Mouse (Mus musculus): Measurements from ENCODE around the gene Prr5.

The Prr5 gene

DNA sequence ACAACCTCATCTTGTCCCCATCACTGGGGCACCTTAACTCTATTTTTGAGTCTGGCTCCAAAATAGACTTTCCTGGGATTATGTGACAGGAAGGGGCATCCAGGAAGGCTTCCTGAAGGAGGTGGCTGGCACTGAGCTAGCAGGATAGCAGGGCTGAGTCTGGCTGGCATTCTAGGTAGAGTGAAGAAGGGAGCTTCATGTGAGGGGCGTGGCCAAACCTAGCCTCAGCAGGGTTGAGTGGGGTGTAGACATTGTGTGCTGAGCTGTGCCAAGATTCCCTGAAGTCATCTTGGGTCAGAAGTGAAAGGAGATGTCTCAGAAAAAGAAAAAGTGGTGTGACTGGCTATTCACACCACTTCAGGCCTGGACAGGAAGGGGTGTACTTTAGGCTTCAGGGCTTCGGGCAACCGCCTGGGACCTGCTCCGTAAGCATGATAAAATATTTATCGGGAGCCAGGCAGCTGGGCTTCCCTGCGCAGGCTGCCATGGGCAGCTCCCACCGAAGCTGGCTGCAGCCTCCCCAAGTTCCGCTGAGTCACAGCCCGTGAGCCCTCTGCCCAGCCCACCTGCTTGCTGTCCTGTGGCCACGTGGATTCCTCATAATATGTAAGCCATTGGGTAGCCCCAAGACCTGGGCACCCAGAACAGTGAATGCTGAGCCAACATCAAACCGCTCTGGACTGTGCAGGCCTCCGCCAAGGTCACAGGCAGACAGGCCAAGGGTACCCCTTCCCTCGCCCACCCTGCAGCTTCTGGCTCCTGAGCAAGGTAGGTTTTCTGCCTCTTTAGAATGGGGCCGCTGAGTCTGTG is at the start of gene Prr5:
Gene Prr5, plus strand, starts transcription at position 683 of the 810 bp plus-strand sequence.
- DNase-seq (ENCODE audit: low spot score): no peak

GRCm38 (mm10) chr15:84620028-84620427 is 49.4 kb upstream of the Prr5 start:
- no peak for DNase-seq (ENCODE audit: low spot score)

DNA sequence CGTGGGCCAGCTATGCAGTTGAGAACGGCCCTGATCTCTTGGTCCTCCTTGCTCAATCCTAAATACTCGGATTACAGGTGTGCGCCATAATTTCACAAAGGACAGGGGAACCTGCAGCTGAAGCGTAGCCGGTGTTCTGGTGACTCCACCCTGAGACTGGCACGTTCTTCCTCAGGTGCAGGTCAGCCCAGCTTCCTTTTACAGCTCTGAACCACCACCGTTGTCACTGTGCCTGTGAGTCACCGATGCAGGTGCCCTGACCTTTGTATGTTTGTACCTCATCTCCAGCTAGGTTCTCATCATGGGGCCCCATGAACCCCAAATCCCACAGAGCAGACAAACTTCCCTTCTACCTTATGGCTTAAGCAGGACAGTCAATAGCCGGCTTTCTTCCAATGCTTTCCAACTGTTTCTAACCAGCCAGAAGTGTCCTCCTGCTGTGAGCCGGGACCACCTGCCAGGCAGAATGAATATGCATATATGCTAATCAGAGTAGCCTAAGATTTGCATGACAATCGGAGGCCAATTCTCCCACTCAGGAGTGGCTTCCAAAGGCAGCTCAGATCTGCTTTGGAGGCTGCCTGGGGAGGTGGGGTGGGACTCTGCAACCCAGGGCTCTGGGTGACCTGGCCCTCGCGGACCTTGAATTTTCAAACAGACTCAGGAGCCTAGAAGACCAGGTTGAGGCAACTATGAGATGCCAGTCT is 47.5 kb upstream of the Prr5 start:
- no peak for DNase-seq (ENCODE audit: low spot score)

DNA sequence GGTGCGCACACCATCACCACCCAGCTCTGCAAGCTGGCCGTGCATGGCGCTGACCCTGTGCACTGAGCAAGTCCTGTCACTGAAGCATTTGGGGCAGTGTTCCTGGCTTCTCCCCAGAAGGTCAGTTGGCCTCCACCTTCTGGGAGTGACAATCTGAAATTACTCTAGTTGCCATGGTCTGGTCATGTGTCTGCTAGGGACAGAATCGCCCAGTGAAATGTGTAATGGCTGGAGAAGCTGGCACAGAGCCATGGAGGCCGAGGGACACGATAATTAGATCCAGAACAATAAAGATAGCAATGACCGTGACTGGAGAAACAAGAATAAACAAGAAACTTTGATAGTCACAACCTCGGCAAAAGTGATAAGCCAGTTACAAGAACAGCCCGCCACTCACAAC is 44.5 kb upstream of the Prr5 start:
- DNase-seq (ENCODE audit: low spot score): peak; percentile 77

DNA sequence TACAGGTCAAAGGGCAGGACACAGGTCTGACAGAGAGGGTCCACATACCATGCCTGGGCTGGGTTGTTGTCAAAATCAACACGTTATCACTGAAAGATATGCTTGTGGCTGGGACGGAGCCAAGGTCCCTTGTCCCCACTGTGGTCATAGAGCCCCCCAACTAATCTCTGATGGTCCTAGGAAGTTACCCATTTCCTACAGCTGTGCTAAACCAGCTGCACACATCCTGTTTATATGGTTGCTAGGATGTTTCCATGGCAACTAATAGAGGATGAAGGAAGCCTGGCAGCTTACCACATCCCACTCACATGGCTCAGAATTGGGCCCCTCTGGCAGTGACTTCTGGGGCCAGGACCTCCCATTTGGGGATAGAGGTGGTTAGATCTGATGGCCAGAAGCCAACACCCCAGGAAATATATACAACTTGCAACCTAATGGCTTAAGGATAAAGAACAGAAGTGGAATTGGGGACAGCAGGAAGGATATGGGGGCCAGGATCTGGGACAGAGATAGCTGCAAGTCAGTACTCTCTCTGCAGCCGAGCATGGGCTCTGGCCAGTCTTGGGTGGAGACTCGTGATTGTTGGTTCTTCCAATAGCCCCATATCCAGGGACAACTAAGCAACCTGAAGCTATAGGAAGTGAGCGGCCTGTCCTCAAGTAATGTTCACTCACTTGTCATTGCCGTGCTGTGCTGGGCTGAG is 43.6 kb upstream of the Prr5 start:
- DNase-seq (ENCODE audit: low spot score): no peak

- no peak for DNase-seq (ENCODE audit: low spot score)
Measured at GRCm38 (mm10) chr15:84627308-84627707, 42.1 kb upstream of the Prr5 start.

DNA sequence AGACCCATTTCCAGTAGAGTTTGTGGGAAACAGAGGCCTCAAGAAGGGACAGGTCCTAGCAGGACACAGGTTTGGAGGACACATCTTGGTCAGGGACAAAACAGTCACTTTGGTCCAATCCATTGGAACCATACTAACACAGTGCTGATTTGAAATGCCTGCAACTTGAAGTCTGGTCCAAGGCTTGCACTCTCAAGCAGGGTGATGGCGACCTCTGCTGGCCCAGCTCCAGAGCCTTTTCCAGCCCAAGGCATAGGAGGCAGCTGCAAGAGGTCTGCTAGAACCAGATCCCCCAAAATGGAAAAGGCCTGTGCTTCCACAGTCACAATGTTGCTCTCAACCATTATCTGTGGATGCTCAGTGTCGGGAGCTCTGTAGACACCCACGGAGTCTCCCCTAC is 39.7 kb upstream of the Prr5 start:
- DNase-seq (ENCODE audit: low spot score): no peak

DNA sequence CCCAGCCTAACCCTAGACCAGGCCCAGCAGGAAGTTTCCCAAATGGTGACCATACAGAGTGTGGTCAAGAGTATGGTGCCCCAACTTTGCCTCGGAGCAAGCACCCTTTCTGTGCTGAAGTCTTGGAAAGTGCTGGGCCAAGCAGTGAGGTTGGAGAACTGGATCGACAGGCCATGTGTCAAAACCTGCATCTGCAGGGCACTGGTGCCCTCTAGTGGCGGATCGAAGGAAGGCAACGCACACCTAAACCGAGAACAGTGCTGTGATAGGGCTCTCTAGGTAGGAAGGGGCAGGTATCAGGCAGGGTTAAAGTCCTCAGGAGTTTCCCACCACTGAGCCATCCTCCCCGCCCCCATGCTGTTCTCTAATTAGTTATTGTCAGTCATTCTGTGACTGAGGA is 37.9 kb upstream of the Prr5 start:
- DNase-seq (ENCODE audit: low spot score): peak; percentile 40

DNA sequence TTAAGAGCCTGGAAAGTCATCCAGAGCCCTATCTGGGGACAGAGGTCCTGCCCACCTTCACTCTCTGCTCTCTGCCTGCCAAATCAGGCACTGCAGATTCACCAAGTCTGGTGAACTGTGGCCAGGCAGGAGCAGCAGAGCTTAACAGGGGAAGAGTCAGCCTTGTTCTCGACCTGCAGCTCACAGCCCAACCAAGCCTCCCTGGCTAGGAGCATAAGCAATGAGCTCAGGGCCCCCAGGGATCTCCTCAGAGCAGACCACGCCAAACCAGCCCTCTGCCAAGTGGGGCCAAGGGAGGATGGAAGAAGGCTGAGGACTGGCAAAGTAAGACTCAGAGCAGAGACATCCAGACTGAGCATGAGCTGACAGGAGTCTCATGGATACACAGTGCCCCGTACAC is 35.1 kb upstream of the Prr5 start:
- DNase-seq (ENCODE audit: low spot score): no peak

DNA sequence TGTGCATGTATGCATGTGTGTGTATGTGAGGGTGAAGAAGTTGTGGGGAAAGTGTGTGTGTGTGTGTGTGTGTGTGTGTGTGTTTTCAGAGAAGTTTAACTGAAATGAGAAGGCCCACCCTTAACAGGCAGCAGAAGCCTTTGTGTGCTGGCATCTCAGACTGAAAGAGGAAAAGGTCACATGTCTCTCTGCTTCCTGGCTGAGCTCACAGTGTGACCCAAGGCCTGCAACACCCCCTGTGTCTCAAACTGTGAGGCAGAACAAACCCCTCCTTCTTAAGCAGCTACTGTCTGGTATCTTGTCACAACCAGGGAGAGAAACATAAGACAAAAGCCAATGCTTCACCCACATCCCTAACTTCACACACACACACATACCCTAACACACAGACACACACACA is 31.0 kb upstream of the Prr5 start:
- DNase-seq (ENCODE audit: low spot score): no peak

GRCm38 (mm10) chr15:84639072-84639450 is 30.4 kb upstream of the Prr5 start:
- no peak for DNase-seq (ENCODE audit: low spot score)

- no peak for DNase-seq (ENCODE audit: low spot score)
Measured at GRCm38 (mm10) chr15:84639451-84640136, 29.8 kb upstream of the Prr5 start.

DNA sequence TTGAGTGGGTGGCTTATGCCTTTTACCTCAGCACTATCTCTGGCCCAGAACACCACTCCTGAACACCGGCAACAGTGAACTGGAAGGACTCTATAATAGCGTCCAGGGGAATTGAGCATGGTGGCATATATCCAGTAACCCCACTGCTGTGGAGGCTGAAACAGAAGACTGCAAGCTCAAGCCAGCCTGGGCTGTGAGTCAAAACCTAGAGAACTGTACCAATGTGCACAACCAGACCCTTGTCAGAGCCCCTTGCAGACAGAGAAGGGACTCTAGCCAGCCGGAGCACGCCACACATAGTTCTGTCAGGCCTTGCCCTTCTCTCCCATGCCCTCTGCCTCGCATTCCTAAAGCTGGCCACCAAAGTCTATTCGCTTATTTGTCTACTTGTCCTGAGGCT is 28.7 kb upstream of the Prr5 start:
- no peak for DNase-seq (ENCODE audit: low spot score)

DNA sequence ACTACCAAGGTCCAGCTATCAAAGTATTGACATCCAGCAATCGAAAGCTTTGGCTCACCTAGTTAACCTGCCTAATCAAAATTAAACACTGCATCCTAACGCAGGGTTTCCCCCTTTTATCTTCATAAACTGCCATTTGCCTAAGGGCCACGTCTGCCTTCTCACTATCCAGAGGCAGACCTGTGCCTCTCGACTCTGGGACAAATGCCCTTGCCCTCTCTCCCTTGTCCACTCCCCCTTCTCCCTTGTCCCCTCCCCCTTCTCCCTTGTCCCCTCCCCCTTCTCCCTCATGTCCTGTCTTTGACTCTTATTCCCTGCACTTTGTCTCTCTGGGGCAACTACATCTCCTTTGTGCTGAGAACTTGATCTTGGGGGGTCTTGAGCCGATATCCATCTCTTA is 28.3 kb upstream of the Prr5 start:
- DNase-seq (ENCODE audit: low spot score): no peak

DNA sequence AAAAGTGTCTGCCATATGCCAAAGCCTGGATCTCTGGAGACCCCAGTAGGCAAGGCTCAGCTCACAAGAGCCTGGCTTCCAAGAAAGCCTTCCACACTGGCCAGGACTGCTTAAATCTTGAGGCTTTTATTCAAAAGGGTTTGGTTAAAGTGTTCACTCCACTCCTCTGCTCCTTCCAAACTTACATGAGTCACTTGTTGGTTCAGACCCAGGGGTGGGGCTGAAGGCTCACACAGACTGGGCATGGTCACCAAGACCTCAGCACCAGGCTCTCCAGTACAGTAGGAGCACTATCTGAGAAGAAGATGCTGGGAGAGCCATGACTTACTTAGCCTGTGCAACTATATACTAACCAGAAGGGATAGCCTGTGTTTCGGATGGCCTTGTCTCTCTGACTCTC is 27.5 kb upstream of the Prr5 start:
- no peak for DNase-seq (ENCODE audit: low spot score)

GRCm38 (mm10) chr15:84643178-84643577 is 26.2 kb upstream of the Prr5 start:
- DNase-seq (ENCODE audit: low spot score): no peak

- DNase-seq (ENCODE audit: low spot score): no peak
Measured at GRCm38 (mm10) chr15:84651481-84651880, 17.9 kb upstream of the Prr5 start.

DNA sequence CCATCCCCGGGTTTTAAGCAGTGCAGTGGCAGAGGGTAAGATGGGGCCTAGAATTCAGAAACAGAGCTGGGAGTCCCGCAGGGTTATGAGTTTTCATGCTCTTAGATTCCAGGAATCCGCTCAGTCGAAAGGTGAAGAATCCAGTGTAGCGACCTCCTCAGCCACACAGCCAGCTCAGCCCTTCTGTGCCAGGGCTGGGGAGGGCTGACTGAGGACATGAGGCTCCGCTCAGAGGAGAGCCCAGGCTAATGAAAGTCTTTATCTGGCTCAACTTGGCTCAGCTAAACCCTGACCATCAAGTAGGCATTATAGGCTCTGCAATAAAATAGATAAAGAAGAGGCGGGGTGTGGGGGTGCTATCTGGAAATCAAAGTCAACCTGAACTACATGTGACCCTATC is 16.3 kb upstream of the Prr5 start:
- DNase-seq (ENCODE audit: low spot score): no peak

- DNase-seq (ENCODE audit: low spot score): peak; percentile 77
Measured at GRCm38 (mm10) chr15:84653979-84654966, 15.1 kb upstream of the Prr5 start.

DNA sequence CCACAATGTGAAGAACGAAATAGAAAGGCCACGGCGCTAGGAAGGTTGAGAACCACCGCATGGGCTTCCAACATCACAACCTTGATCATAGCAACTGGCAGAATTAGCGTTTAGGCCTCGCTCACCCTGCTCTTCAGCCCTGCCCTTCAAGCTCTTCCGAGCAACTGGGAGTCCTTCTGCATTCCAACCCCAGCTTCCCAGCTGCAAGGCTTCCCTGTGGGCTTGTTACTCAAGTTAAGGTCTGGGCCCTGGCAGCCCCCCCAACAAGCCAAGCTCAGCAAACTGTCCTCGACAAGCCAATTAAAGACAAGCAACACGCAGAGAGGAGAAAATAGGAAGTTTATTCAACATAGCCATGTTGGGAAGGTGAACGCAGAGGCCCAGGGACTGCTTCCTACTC is 14.4 kb upstream of the Prr5 start:
- DNase-seq (ENCODE audit: low spot score): no peak

DNA sequence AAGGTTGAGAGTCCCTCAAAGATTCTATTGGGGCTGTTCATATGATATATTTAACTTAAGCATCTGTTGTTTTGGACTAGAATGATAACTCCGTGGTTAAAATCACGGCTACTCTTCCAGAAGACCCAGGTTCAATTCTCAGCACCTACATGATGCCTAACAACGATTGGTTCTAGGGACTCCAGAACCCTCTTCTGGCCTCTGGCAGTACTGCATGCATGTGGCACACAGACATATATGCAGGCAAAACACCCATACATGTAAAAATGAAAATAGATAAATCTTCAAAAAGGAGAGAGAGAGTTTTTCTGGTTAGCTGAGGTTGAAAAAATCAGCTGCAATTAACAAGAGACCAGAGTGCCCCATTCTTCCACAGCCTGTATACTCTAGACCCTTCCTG is 12.7 kb upstream of the Prr5 start:
- no peak for DNase-seq (ENCODE audit: low spot score)
